Mouse (Mus musculus) inflammation-experienced regulatory T-cells, adult 6 months (primary cell): ENCODE data around the gene Gcn1l1. TPM values are rescaled to one million over a fixed set of nuclear protein-coding genes. Genes with fewer than 3 reads are reported as not detected.
"Not testable (repeated sequence)": the region's sequence is repeated elsewhere in the genome, so short reads cannot be mapped to it uniquely, and the experiment has no call there.

ENCODE experiments used
- ATAC-seq: one replicate; pipeline ENCODE4 v1.8.0; 2017
- polyA plus RNA-seq, 3 experiments: library from polyadenylated mRNA; unstranded; fragments of 100-300 nt; shearing (Covaris generic); gene quantifications; one replicate each; pipeline ENCODE4 v1.2.1; 2017

Gcn1l1 gene
- polyA plus RNA-seq, 3 experiments from 2014 or later, result 24.7 to 36.4 (median 28.6) TPM

- no peak for ATAC-seq
Measured at GRCm38 (mm10) chr5:115560336-115560905, 4.6 kb upstream of the Gcn1l1 start.

- ATAC-seq, result no peak
Measured at GRCm38 (mm10) chr5:115563771-115564585, 1.1 kb upstream of the Gcn1l1 start.

GRCm38 (mm10) chr5:115565403-115565802, 349 bp downstream of the Gcn1l1 start:
- ATAC-seq, result peak; percentile 26

- no peak for ATAC-seq
Measured at GRCm38 (mm10) chr5:115568681-115569080, 3.6 kb downstream of the Gcn1l1 start.

- ATAC-seq, result no peak
Measured at GRCm38 (mm10) chr5:115569308-115569707, 4.3 kb downstream of the Gcn1l1 start.

GRCm38 (mm10) chr5:115569721-115570120, 4.7 kb downstream of the Gcn1l1 start:
- no peak for ATAC-seq

- ATAC-seq, result no peak
Measured at GRCm38 (mm10) chr5:115571086-115571485, 6.0 kb downstream of the Gcn1l1 start.

- no peak for ATAC-seq
Measured at GRCm38 (mm10) chr5:115572679-115573535, 7.9 kb downstream of the Gcn1l1 start.

- no peak for ATAC-seq
Measured at GRCm38 (mm10) chr5:115574992-115575391, 9.9 kb downstream of the Gcn1l1 start.

- ATAC-seq, result not testable (repeated sequence)
Measured at GRCm38 (mm10) chr5:115577686-115578085, 12.6 kb downstream of the Gcn1l1 start.

- no peak for ATAC-seq
Measured at GRCm38 (mm10) chr5:115578922-115579321, 13.9 kb downstream of the Gcn1l1 start.

GRCm38 (mm10) chr5:115579363-115579762, 14.3 kb downstream of the Gcn1l1 start:
- no peak for ATAC-seq

- no peak for ATAC-seq
Measured at GRCm38 (mm10) chr5:115580229-115581001, 15.4 kb downstream of the Gcn1l1 start.

GRCm38 (mm10) chr5:115581662-115582061, 16.6 kb downstream of the Gcn1l1 start:
- no peak for ATAC-seq

- ATAC-seq, result no peak
Measured at GRCm38 (mm10) chr5:115585616-115586015, 20.6 kb downstream of the Gcn1l1 start.

- ATAC-seq, result no peak
Measured at GRCm38 (mm10) chr5:115586166-115586565, 21.1 kb downstream of the Gcn1l1 start.

- no peak for ATAC-seq
Measured at GRCm38 (mm10) chr5:115586780-115587179, 21.7 kb downstream of the Gcn1l1 start.

- ATAC-seq, result no peak
Measured at GRCm38 (mm10) chr5:115591028-115591427, 26.0 kb downstream of the Gcn1l1 start.

- ATAC-seq, result no peak
Measured at GRCm38 (mm10) chr5:115591506-115591905, 26.5 kb downstream of the Gcn1l1 start.

- no peak for ATAC-seq
Measured at GRCm38 (mm10) chr5:115603561-115603960, 38.5 kb downstream of the Gcn1l1 start.

- ATAC-seq, result no peak
Measured at GRCm38 (mm10) chr5:115611566-115611965, 46.5 kb downstream of the Gcn1l1 start.

GRCm38 (mm10) chr5:115613332-115613731, 48.3 kb downstream of the Gcn1l1 start:
- ATAC-seq, result no peak
